Mouse (Mus musculus) ES-E14 (cell line): ENCODE results near the gene Miox.

ENCODE experiments used
- CHD2 ChIP-seq: IDR thresholded peaks from 2 replicates; pipeline ENCODE4 v1.6.1; 2014; ENCODE audit warnings: mild to moderate bottlenecking, low read depth, low read length, inconsistent platforms
- ZC3H11A ChIP-seq: IDR thresholded peaks from 2 replicates; pipeline ENCODE4 v1.6.1; 2012; ENCODE audit warnings: low read depth, mild to moderate bottlenecking, inconsistent platforms, low read length, borderline replicate concordance
- ZNF384 ChIP-seq: IDR thresholded peaks from 2 replicates; pipeline ENCODE4 v1.6.1; 2012; ENCODE audit warnings: low read depth, low read length, inconsistent platforms

DNA sequence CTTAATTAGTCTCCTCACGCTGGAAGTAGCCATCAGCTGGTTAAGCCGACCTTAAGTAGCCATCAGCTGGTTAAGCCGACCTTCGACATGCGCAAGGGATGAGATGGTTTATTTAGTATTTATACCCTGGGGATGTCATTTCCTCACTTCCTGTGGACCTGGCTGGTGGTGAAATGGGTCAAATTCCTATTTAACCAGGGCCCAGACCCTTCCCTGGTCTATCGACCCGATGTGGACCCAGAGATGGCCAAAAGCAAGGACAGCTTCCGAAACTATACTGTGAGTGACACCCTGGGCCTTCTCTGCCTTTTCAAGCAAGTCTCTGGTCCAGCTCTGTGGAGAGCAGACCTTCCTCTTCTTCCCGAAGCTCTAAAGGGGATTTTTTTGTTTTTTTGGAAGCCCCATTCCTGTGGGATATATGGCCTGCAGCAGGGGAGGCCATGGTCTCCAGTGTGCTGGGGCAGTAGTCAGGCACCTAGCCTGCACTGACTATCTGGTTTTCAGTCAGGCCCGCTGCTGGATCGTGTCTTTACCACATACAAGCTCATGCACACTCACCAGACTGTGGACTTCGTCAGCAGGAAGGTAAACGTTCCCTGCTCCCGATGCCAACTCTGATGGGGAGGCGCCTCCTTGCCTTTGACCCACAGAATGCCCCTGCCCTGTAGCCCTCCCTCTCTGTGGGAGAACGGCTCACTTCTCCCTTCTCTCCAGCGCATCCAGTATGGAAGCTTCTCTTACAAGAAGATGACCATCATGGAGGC lies 758 bp downstream of the Miox start:
- no peak for TF ChIP-seq ZC3H11A
- no peak for TF ChIP-seq ZNF384
- no peak for TF ChIP-seq CHD2
